Mouse (Mus musculus) neural tube, embryonic 14.5 days (tissue): Measurements from ENCODE around the gene Shisa7. TPM values are rescaled to one million over a fixed set of nuclear protein-coding genes. Genes with fewer than 3 reads are reported as not detected.

Source experiments
- ATAC-seq: fragments of 200-750 bp; cut with Nextera tagmentation; 2 replicates; pipeline ENCODE4 v1.8.0; 2017; ENCODE audit warnings: low read depth, mild to moderate bottlenecking, moderate TSS enrichment, moderate library complexity
- H3K27ac ChIP-seq: fragments of 300-500 bp; sonication (generic); 2 replicates; pipeline ENCODE4 v1.5.1; 2014; ENCODE audit warnings: low read depth, mild to moderate bottlenecking, control low read depth, low read length, moderate library complexity, mixed read lengths
- H3K27me3 ChIP-seq: fragments of 300-500 bp; sonication (generic); 2 replicates; pipeline ENCODE4 v1.6.1; 2014; ENCODE audit warnings: low read length; ENCODE audit not compliant: control insufficient read depth, insufficient read depth
- H3K36me3 ChIP-seq: fragments of 300-500 bp; sonication (generic); 2 replicates; pipeline ENCODE4 v1.6.1; 2014; ENCODE audit warnings: low read length, mixed read lengths; ENCODE audit not compliant: control insufficient read depth, insufficient read depth
- H3K4me1 ChIP-seq: fragments of 300-500 bp; sonication (generic); 2 replicates; pipeline ENCODE4 v1.6.1; 2014; ENCODE audit warnings: low read length; ENCODE audit not compliant: control insufficient read depth, insufficient read depth
- H3K4me2 ChIP-seq: fragments of 300-500 bp; sonication (generic); 2 replicates; pipeline ENCODE4 v1.6.1; 2014; ENCODE audit warnings: mild to moderate bottlenecking, low read depth, low read length, control low read depth
- H3K4me3 ChIP-seq: fragments of 300-500 bp; sonication (generic); 2 replicates; pipeline ENCODE4 v1.5.1; 2014; ENCODE audit warnings: low read depth, low read length, control low read depth, mixed read lengths
- H3K9ac ChIP-seq: fragments of 300-500 bp; sonication (generic); replicated peaks from 2 replicates; pipeline ENCODE4 v1.6.1; 2014; ENCODE audit warnings: low read depth, mild to moderate bottlenecking, control low read depth, low read length, mixed read lengths
- H3K9me3 ChIP-seq: fragments of 300-500 bp; sonication (generic); 2 replicates; pipeline ENCODE4 v1.6.1; 2016; ENCODE audit warnings: low read length; ENCODE audit not compliant: control insufficient read depth
- WGBS: fragments of 180-500 bp; shearing (Covaris S2); extraction: QIAGEN DNeasy Blood & Tissue Kit; methylation state at CpG from one replicate; pipeline ENCODE4 v1.1.7; 2014; 5-methylcytosine and 5-hydroxymethylcytosine counted together
- polyA plus RNA-seq: library from polyadenylated mRNA; unstranded; fragments of >200 nt; fragmentation: Nextera tagmentation; extraction: Ambion mirVana; gene quantifications from 2 replicates; pipeline ENCODE4 v1.2.1, GENCODE M21; 2014

Gene Shisa7
- polyA plus RNA-seq, 1 experiment from 2014 or later, result 18.7 TPM

- WGBS, result 89% methylated on average over 9 of the region's 9 CpGs
- H3K9ac ChIP-seq, result no peak overlapping the region
- no peak overlapping the region for H3K4me2 ChIP-seq
- no peak overlapping the region for H3K4me3 ChIP-seq
- ATAC-seq, result no peak
- no peak overlapping the region for H3K27ac ChIP-seq
- H3K36me3 ChIP-seq, result no peaks in the 10 kb centered on the region
- H3K4me1 ChIP-seq, result no peaks in the 10 kb centered on the region
- H3K9me3 ChIP-seq, result no peaks in the 10 kb centered on the region
- no peaks in the 10 kb centered on the region for H3K27me3 ChIP-seq
Observed at GRCm38 (mm10) chr7:4856508-4856907, 12.0 kb upstream of the Shisa7 start.

GRCm38 (mm10) chr7:4853613-4854012 lies 9.1 kb upstream of the Shisa7 start:
- 86% methylated on average over 3 of the region's 3 CpGs for WGBS
- no peak for ATAC-seq
- no peaks in the 10 kb centered on the region for H3K9me3 ChIP-seq
- no peaks in the 10 kb centered on the region for H3K27me3 ChIP-seq
- no peaks in the 10 kb centered on the region for H3K4me1 ChIP-seq
- H3K27ac ChIP-seq, result no peak overlapping the region
- H3K9ac ChIP-seq, result no peak overlapping the region
- no peak overlapping the region for H3K4me2 ChIP-seq
- H3K36me3 ChIP-seq, result no peaks in the 10 kb centered on the region
- no peak overlapping the region for H3K4me3 ChIP-seq

DNA sequence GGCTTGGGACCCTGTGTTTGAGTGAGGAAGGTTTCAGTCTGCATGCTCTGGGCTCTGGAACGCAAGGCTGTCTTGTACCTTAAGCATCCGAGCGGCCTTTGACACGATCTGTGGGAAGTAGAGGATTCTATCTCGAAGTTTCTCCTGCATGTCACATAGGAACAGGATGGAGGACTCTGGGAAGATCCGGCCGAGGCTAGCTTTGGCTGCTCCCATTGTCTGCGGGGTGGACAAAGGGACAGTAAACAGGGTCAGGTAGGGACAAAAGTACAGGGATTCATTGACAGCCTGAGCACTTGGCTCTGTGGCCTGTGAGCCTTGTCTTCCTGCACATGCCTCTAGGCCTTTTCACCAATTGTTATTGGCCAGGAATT lies 6.8 kb upstream of the Shisa7 start:
- Histone ChIP-seq H3K27me3 (no peaks in the 10 kb centered on the region), H3K4me3 (no peak overlapping the region), H3K9ac (no peak overlapping the region), H3K27ac (no peak overlapping the region), H3K9me3 (no peaks in the 10 kb centered on the region), H3K36me3 (no peaks in the 10 kb centered on the region), H3K4me2 (no peak overlapping the region), H3K4me1 (no peaks in the 10 kb centered on the region)
- ATAC-seq, result no peak
- 68% methylated on average over 8 of the region's 8 CpGs for WGBS

DNA sequence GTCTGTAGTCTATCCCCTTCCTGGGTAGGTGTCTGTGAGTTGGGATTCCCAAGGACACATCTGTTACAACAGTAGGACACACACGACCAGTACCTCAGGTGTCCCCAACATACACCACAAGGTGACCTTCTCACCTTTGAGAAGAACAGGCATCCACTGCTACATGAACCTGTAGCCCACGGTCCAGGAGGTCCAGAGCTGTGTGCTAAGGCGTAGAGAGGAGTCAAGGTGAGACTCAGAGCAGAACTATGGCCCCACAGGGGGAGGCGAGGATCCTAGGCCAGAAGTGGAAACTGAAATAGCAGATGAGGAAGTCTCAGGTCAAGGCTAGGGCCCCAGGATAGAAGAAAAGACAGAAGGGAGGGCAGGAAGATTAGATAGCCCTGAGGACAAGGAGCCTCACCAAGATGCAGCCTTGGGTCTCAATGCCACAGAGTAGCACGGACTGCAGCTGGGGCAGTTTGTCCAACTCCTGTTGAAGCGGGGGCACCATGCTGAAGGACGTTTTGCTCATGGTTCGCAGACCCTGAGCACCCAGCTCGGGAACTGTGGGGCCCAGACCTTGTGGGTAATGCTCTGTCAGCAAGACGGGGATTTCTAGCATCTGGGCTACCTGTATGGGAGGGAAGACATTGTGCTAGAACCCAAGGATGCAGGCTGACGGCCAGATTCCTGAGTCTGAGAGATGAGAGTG lies 6.3 kb upstream of the Shisa7 start:
- Histone ChIP-seq H3K27ac (no peak overlapping the region), H3K4me1 (no peaks in the 10 kb centered on the region), H3K4me3 (no peak overlapping the region), H3K4me2 (no peak overlapping the region), H3K27me3 (no peaks in the 10 kb centered on the region), H3K9ac (no peak overlapping the region), H3K9me3 (no peaks in the 10 kb centered on the region), H3K36me3 (no peaks in the 10 kb centered on the region)
- ATAC-seq, result no peak
- WGBS, result 78% methylated on average over 11 of the region's 11 CpGs

DNA sequence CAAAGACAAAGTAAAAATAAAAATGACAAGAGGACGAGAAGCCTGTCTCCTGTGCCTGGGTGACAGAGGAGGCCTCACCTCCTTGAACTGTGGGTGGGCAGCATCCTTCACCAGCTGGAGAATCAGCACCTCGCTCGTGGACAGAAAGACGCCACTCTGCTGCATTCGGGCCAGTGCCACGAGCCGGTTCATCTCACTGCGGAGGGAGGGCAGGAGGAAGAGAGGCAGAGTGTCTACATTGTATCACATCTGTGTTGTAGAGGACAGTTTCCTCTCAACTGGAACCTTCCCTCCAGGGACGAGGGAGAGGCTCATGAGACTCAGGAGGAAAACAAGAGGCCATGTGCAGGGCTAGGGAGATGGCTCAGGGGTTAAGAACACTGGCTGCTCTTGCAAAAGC lies 4.9 kb upstream of the Shisa7 start:
- Histone ChIP-seq H3K9me3 (no peaks in the 10 kb centered on the region), H3K4me3 (no peak overlapping the region), H3K27me3 (no peaks in the 10 kb centered on the region), H3K4me1 (no peaks in the 10 kb centered on the region), H3K4me2 (no peak overlapping the region), H3K9ac (no peak overlapping the region), H3K36me3 (no peaks in the 10 kb centered on the region), H3K27ac (no peak overlapping the region)
- ATAC-seq, result no peak
- WGBS, result 66% methylated on average over 9 of the region's 9 CpGs

DNA sequence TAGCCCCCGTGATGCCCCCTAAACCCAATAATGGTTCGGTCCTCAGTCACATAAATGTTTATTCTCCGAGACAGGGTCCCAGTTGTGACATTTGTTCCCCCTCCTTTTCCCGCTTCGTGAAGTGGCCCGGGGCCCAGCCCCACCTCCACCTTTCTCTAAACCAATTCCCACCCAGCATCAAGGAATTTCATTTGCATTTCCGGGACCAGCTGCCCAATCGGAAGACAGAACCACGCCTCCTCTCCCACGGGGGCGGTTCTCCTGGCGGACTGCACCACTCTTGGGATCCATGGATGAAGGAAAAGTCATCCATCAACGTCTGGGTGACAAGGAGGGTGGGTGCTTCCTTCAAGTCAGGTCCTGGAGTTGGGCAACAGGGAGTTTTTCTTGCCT lies 417 bp upstream of the Shisa7 start:
- peak overlapping the region; percentile 71 for H3K9ac ChIP-seq
- H3K36me3 ChIP-seq, result no peaks in the 10 kb centered on the region
- H3K4me1 ChIP-seq, result peaks cover 20% of the 10 kb centered on the region
- WGBS, result under 1% methylated on average over 13 of the region's 13 CpGs
- peak overlapping the region; percentile 74 for H3K27ac ChIP-seq
- no peaks in the 10 kb centered on the region for H3K27me3 ChIP-seq
- H3K9me3 ChIP-seq, result no peaks in the 10 kb centered on the region
- peak overlapping the region; percentile 79 for H3K4me2 ChIP-seq
- H3K4me3 ChIP-seq, result peak overlapping the region; percentile 59
- peak; percentile 85 for ATAC-seq

DNA sequence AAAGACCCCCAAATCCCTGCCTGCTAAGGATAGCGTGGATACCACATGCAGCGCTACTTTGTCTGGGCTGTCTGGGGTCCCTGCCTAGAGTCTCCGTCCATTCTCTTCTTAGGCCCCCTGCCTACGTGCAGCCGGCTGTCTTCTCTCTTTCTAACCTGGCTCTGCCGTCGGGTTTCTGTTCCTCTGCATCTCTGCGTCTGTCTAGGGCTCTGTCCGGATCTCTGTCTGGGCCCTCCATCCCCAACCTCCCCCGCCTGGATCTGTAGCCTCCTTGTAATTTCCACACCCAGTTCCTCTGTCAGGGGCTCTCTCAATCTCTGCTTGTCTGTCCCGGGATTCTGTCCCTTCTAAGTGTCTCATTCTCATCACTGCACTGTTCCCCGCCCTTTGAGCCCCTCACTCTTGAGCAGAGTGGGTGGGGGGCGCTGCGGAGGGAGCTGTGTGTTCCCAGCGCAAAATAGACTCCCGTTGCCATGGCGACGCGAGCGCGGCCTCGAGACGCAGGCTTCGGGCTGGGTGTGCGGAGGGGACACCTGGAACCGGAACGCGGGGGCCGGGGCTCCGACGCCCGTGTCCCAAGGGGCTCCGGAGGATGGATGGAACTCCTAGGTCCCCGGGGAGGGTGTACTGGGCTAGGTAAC lies 772 bp downstream of the Shisa7 start:
- Histone ChIP-seq H3K4me3 (peak overlapping the region; percentile 59), H3K36me3 (no peaks in the 10 kb centered on the region)
- 2% methylated on average over 34 of the region's 34 CpGs for WGBS

GRCm38 (mm10) chr7:4842634-4843131 lies 1.8 kb downstream of the Shisa7 start:
- 2% methylated on average over 16 of the region's 16 CpGs for WGBS
- ATAC-seq, result peak; percentile 55
- Histone ChIP-seq H3K27ac (peak overlapping the region; percentile 60), H3K9ac (peak overlapping the region; percentile 71), H3K9me3 (no peaks in the 10 kb centered on the region), H3K4me3 (peak overlapping the region; percentile 59), H3K4me1 (peaks cover 20% of the 10 kb centered on the region), H3K27me3 (no peaks in the 10 kb centered on the region), H3K36me3 (no peaks in the 10 kb centered on the region), H3K4me2 (peak overlapping the region; percentile 79)

More for the DNA sequence above, 772 bp downstream of the Shisa7 start:
- peaks cover 20% of the 10 kb centered on the region for H3K4me1 ChIP-seq
- H3K4me2 ChIP-seq, result peak overlapping the region; percentile 79
- no peaks in the 10 kb centered on the region for H3K9me3 ChIP-seq
- peak; percentile 42 for ATAC-seq
- peak overlapping the region; percentile 71 for H3K9ac ChIP-seq
- H3K27ac ChIP-seq, result peak overlapping the region; percentile 74
- H3K27me3 ChIP-seq, result no peaks in the 10 kb centered on the region

DNA sequence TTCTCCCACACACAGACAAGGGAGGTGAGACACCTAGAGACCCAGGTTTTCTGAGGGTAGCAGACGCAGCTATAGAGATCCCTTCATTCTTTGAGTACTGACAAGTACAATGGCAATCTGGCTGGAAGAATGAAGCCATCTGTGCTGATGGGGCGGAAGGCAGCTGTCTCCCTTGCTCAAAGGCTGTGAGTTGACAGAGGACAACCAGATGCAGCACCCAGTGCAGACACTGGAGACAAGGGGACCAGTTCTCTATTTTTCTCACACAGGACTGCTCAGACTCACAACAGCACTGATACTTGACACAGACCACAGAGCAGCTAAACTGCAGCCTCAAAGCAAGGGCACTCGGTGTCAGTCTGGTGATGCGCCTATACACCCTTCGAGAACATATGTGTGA lies 2.4 kb downstream of the Shisa7 start:
- H3K27ac ChIP-seq, result peak overlapping the region; percentile 52
- no peaks in the 10 kb centered on the region for H3K36me3 ChIP-seq
- ATAC-seq, result no peak
- WGBS, result 38% methylated on average over 5 of the region's 5 CpGs
- H3K4me2 ChIP-seq, result peak overlapping the region; percentile 79
- H3K27me3 ChIP-seq, result no peaks in the 10 kb centered on the region
- peaks cover 20% of the 10 kb centered on the region for H3K4me1 ChIP-seq
- H3K4me3 ChIP-seq, result peak overlapping the region; percentile 59
- H3K9me3 ChIP-seq, result no peaks in the 10 kb centered on the region
- peak overlapping the region; percentile 71 for H3K9ac ChIP-seq
